Mouse (Mus musculus): ENCODE results near the gene Kcnd1. TPM values are rescaled to one million over a fixed set of nuclear protein-coding genes. Genes with fewer than 3 reads are reported as not detected.
A peak's percentile ranks its signal among the peaks of the same experiment; 100 is the strongest.

Gene Kcnd1
- polyA plus RNA-seq, 1 experiment from 2014 or later: 1.4 TPM

GRCm38 (mm10) chrX:7864551-7864950 is 42.5 kb downstream of the Kcnd1 start:
- peaks cover 11% of the 10 kb centered on the region; the same call in 1 of the 2 replicates for H3K36me3 ChIP-seq
- no peaks in the 10 kb centered on the region for H3K9me3 ChIP-seq
- no peak overlapping the region for H3K4me3 ChIP-seq (replicated peaks)
- no peaks in the 10 kb centered on the region for H3K27me3 ChIP-seq
- WGBS: 79% methylated on average over 3 of the region's 3 CpGs
- no peaks in the 10 kb centered on the region; the same call in 1 of the 2 replicates for H3K4me1 ChIP-seq (replicated peaks)
- no peak overlapping the region for H3K27ac ChIP-seq
- no peak overlapping the region for H3K4me2 ChIP-seq (replicated peaks)
- no peak for ATAC-seq
- no peak overlapping the region for H3K9ac ChIP-seq (replicated peaks)

GRCm38 (mm10) chrX:7865343-7865742 is 43.3 kb downstream of the Kcnd1 start:
- WGBS: 79% methylated on average over 2 of the region's 2 CpGs
- H3K27me3 ChIP-seq: no peaks in the 10 kb centered on the region
- H3K27ac ChIP-seq: no peak overlapping the region
- no peaks in the 10 kb centered on the region; the same call in 1 of the 2 replicates for H3K4me1 ChIP-seq (replicated peaks)
- no peaks in the 10 kb centered on the region for H3K9me3 ChIP-seq
- H3K36me3 ChIP-seq: peaks cover 10% of the 10 kb centered on the region; the same call in 1 of the 2 replicates
- H3K9ac ChIP-seq (replicated peaks): no peak overlapping the region
- no peak for ATAC-seq
- H3K4me2 ChIP-seq (replicated peaks): no peak overlapping the region
- H3K4me3 ChIP-seq (replicated peaks): no peak overlapping the region

DNA sequence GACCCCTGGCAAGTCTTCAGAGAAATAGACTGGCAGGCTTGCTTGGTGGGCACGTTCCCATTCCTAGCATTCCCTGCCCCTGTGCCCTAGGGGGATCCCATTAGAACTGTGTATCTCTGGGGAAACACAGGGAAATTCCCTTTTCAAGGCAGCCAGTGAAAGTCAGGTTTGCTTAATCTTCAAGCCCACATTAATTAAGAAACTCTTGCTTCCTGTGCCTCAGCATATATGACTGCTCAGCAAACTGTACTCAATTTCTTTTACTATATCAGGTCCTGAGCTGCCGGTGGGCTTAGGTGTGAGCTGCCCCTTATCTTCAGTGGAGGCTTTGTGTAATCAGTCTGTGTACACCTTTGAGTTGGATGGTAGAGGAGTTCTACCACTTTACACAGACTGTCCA is 43.7 kb downstream of the Kcnd1 start:
- H3K27me3 ChIP-seq: no peaks in the 10 kb centered on the region
- H3K27ac ChIP-seq: no peak overlapping the region
- no peak overlapping the region for H3K4me2 ChIP-seq (replicated peaks)
- no peaks in the 10 kb centered on the region for H3K9me3 ChIP-seq
- H3K9ac ChIP-seq (replicated peaks): no peak overlapping the region
- no peak overlapping the region for H3K4me3 ChIP-seq (replicated peaks)
- no peak for ATAC-seq
- WGBS: 74% methylated on average over 2 of the region's 2 CpGs
- peaks cover 10% of the 10 kb centered on the region; the same call in 1 of the 2 replicates for H3K36me3 ChIP-seq
- H3K4me1 ChIP-seq (replicated peaks): no peaks in the 10 kb centered on the region; the same call in 1 of the 2 replicates

DNA sequence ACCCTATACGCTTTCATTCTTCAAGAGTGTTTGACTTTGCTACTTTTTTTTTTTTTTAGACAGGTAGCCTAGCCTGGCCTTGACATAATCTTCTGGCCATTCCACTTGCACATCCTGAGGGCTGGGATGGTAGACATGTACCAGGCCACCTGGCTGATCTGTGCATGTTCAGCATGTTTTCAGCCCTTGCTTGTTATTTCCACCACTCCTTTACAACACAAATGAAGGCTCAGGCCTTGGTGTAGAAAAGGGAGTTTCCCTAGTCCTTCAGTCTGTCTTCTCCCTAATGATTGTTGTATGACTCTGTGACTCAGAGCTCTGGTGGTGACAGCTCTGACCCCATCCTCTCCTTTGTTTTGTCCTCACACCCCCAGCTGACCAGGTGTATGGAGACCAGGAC is 45.1 kb downstream of the Kcnd1 start:
- H3K4me3 ChIP-seq (replicated peaks): no peak overlapping the region
- WGBS: 85% methylated on average over 1 of the region's 1 CpGs

GRCm38 (mm10) chrX:7868506-7868905 is 46.4 kb downstream of the Kcnd1 start:
- Histone ChIP-seq H3K27me3 (no peaks in the 10 kb centered on the region), H3K36me3 (peaks cover 23% of the 10 kb centered on the region), H3K27ac (no peak overlapping the region), H3K9ac (replicated peaks) (no peak overlapping the region), H3K4me1 (replicated peaks) (no peaks in the 10 kb centered on the region; the same call in 1 of the 2 replicates), H3K4me3 (replicated peaks) (no peak overlapping the region), H3K9me3 (no peaks in the 10 kb centered on the region), H3K4me2 (replicated peaks) (no peak overlapping the region)
- WGBS: 50% methylated on average over 2 of the region's 2 CpGs
- ATAC-seq: no peak

More for the DNA sequence above, 45.1 kb downstream of the Kcnd1 start:
- no peak overlapping the region for H3K4me2 ChIP-seq (replicated peaks)
- no peak for ATAC-seq
- H3K36me3 ChIP-seq: peaks cover 15% of the 10 kb centered on the region; the same call in 1 of the 2 replicates
- no peak overlapping the region for H3K9ac ChIP-seq (replicated peaks)
- H3K9me3 ChIP-seq: no peaks in the 10 kb centered on the region
- H3K27me3 ChIP-seq: no peaks in the 10 kb centered on the region
- no peak overlapping the region for H3K27ac ChIP-seq
- H3K4me1 ChIP-seq (replicated peaks): no peaks in the 10 kb centered on the region; the same call in 1 of the 2 replicates

DNA sequence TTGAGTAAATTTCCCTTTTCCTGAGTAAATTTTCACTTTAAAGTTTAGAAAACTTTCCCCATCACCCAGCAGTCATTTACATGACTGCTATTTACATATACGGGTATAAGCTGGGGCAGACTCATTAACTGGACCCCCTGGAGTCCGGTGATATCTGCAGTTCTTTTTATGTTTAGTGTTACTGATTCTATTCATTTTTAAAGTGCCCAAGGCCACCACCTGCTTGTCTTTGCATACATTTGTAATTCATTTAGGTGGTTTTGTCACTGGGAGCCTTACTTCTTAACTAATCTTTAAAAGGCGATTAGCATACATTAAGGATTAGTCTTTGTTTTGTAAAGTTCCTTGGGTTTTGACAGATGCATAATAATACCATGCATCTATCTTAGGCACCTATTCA is 47.7 kb downstream of the Kcnd1 start:
- H3K27me3 ChIP-seq: no peaks in the 10 kb centered on the region
- no peak overlapping the region for H3K4me3 ChIP-seq (replicated peaks)
- ATAC-seq: no peak
- no peak overlapping the region for H3K27ac ChIP-seq
- no peak overlapping the region for H3K9ac ChIP-seq (replicated peaks)
- 28% methylated on average over 3 of the region's 3 CpGs for WGBS
- H3K36me3 ChIP-seq: peaks cover 36% of the 10 kb centered on the region
- no peaks in the 10 kb centered on the region; the same call in 1 of the 2 replicates for H3K4me1 ChIP-seq (replicated peaks)
- no peaks in the 10 kb centered on the region for H3K9me3 ChIP-seq
- H3K4me2 ChIP-seq (replicated peaks): no peak overlapping the region

GRCm38 (mm10) chrX:7878007-7878419 is 55.9 kb downstream of the Kcnd1 start, which contains the start of gene Pim2:
TSS of gene Pim2 (plus strand) at chrX:7878262.
- Histone ChIP-seq H3K4me3 (replicated peaks) (peak within 1 kb of the TSS; percentile 57), H3K4me2 (replicated peaks) (peak within 1 kb of the TSS; percentile 89), H3K9me3 (no peaks in the 10 kb centered on the region), H3K4me1 (replicated peaks) (peaks cover 14% of the 10 kb centered on the region; the same call in 1 of the 2 replicates), H3K27ac (peak within 1 kb of the TSS; percentile 39), H3K9ac (replicated peaks) (peak within 1 kb of the TSS; percentile 69), H3K27me3 (no peaks in the 10 kb centered on the region), H3K36me3 (peaks cover 20% of the 10 kb centered on the region)
- 23% methylated on average over 30 of the region's 38 CpGs for WGBS
- ATAC-seq: peak; percentile 91

GRCm38 (mm10) chrX:7878495-7878894 is 56.4 kb downstream of the Kcnd1 start:
- H3K36me3 ChIP-seq: peaks cover 17% of the 10 kb centered on the region
- peak; percentile 63; the same call in 1 of the 2 replicates for ATAC-seq
- H3K4me1 ChIP-seq (replicated peaks): peaks cover 14% of the 10 kb centered on the region; the same call in 1 of the 2 replicates
- H3K4me3 ChIP-seq (replicated peaks): peak overlapping the region; percentile 57
- peak overlapping the region; percentile 30 for H3K27ac ChIP-seq
- H3K9me3 ChIP-seq: no peaks in the 10 kb centered on the region
- H3K27me3 ChIP-seq: no peaks in the 10 kb centered on the region
- peak overlapping the region; percentile 69 for H3K9ac ChIP-seq (replicated peaks)
- 23% methylated on average over 21 of the region's 21 CpGs for WGBS
- peak overlapping the region; percentile 89 for H3K4me2 ChIP-seq (replicated peaks)

DNA sequence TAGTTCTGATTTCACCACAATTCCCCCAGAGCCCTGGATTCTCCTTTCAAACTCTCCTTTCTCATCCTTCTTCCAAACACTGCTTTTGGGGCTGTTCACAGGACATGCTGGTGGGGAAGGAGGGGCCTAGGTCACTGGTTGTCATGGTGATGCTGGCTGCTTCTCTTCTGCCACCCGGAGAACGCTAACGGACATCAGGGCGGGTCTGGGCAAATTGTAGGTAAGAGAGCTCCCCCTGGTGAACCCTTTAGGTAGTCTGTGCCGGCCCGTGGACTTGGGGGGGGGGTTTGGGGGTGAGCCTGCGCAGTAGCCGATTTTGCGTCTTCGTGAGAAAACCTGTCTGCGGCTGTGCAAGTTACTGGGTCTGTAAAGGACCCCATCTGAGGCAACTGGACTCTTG is 57.7 kb downstream of the Kcnd1 start:
- Histone ChIP-seq H3K36me3 (peaks cover 4% of the 10 kb centered on the region), H3K4me2 (replicated peaks) (peak overlapping the region; percentile 89), H3K4me1 (replicated peaks) (peaks cover 17% of the 10 kb centered on the region; the same call in 1 of the 2 replicates), H3K27ac (peak overlapping the region; percentile 19; the same call in 1 of the 2 replicates), H3K9me3 (no peaks in the 10 kb centered on the region), H3K4me3 (replicated peaks) (peak overlapping the region; percentile 57), H3K9ac (replicated peaks) (no peak overlapping the region), H3K27me3 (no peaks in the 10 kb centered on the region)
- 17% methylated on average over 11 of the region's 11 CpGs for WGBS
- peak; percentile 21 for ATAC-seq

- Histone ChIP-seq H3K4me1 (replicated peaks) (peaks cover 19% of the 10 kb centered on the region; the same call in 1 of the 2 replicates), H3K9me3 (no peaks in the 10 kb centered on the region), H3K27ac (peak within 1 kb of the TSS; percentile 86), H3K4me3 (replicated peaks) (peak within 1 kb of the TSS; percentile 57), H3K36me3 (no peaks in the 10 kb centered on the region), H3K9ac (replicated peaks) (peak within 1 kb of the TSS; percentile 59), H3K4me2 (replicated peaks) (peak within 1 kb of the TSS; percentile 66), H3K27me3 (no peaks in the 10 kb centered on the region)
- 13% methylated on average over 49 of the region's 49 CpGs for WGBS
- peak; percentile 90 for ATAC-seq
Measured at GRCm38 (mm10) chrX:7883841-7884567, 61.9 kb downstream of the Kcnd1 start, which contains the start of gene Slc35a2. TSS of gene Slc35a2 (plus strand) at chrX:7884028.
